Mouse (Mus musculus) kidney, adult 9 months (tissue): Measurements from ENCODE around the gene Ube2s.

Source experiments
- DNase-seq: peaks from one replicate; pipeline ENCODE4 v3.0.0; 2022

Ube2s gene

DNA sequence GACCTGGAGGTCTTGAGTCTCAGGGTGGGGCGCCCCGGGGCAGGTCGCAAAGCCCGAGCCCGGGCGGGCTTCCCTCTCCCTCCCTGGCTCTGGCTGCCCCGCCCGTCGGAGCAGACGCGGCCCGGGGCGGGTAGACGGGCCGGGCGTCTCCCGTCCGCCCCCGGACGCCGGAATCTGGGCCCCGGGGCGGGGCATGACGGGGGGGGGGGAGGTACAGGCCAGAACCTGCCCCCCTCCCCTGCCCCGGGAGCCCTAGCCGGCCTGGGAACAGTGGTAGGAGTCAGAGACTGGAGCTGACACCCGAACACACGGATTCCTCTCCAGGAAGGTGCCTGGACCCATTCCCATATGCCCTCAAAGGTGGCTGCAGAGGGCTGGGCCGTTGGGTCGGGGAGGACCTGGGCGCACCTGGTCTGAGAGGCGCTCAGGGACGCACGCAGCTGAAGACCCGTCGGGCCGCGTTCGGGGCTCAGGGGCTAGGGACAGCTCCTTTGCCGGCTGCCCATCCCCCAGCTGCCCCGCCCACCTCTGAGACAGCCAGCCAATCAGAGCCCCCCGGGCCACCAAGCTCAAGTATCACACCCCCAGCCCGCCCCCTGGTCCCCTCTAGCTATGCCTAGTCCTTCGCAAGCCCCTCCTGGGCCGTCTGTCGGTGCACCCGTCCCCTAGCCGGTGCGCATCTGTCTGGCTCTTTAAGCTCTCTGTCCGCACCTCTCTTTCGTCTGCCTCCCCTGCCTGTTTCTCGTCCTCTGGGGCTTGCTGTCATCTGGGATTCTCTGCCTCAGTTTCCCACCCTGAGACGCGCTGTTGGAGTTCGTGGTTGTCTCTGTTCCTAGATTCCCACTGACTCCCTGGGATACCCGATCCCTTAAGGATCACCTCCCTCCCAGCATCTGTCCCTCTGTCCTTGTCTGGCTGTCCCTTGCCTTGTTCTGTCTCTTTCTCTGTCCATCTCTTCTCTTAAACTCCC is 35.2 kb downstream of the Ube2s start:
- DNase-seq, result peak; percentile 38

DNA sequence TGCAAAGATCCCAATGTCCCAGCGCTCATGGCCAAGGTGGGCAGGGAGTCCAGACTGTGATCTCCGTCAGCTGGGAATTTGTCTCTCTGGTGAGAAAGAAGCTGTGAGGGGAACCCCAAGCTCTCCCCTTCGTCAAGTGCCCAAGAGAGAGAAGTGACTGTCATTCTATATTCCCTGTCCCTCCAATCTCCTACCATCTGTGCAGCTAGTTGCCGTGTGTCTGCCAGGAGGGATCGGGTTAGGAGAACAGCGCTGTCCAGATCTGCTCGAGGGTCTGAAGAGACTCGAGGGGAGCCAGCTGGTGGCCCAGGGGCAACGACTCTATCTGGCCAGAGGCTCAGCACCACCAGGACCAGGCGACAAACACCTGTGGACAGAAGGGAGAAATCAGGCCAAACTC is 36.3 kb downstream of the Ube2s start:
- DNase-seq, result no peak

DNA sequence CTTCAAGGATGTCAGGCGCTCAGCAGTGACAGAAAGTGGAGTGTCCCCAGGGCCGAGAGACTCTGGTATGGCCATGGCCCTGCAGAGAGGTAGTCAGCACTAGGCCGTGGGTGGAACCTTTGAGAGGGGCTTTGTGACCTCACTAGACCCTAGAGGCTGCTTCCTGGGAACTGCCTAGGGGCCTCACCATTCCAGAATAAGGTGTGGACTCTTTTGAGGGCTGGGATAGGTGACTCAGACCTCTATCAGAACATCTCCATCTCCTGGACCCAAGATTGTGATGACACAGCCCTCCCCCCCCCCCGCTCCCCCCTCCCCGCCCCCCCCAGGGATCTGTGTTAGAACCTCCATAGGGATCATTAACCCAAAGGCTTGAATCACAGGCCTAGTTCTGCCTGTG is 41.2 kb downstream of the Ube2s start, which contains the start of gene Fam71e2:
Fam71e2 (minus strand) TSS at position 101 of the 400 bp plus-strand sequence.
- DNase-seq, result no peak

DNA sequence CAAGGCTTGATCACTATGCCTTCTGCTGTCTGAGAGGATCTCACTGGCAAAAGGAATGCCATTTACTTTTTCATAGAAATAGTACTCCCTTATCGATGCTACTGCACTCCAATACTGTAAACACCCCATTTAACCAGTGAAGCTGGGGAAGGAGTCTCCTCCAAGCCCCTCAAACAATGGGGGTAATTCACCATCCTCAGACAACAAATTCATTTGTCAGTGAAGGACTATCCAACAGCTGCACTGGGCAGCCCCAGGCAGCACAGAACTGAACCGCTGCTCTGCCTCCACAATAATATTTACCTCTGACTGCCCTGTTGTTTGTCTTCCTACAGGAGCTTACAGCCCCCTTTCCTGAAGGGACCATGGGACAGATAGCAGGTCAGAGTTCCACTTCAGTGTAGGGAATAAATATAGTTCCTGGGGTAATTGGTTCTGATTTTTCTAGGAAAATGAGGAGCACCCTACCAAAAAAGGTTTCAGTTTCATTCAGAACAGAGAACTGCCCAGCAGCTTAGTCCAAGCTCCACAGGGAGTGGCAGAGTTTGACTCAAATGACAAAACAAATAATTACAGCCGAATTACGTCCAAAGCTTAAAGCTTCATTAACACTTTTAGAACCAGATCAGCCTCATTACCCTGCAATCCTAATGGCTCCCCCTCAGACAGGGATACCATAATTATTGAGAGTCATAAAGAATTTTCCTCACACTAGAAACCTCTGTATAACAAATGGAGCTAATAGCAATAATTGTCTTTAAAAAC is 47.3 kb downstream of the Ube2s start:
- no peak for DNase-seq

DNA sequence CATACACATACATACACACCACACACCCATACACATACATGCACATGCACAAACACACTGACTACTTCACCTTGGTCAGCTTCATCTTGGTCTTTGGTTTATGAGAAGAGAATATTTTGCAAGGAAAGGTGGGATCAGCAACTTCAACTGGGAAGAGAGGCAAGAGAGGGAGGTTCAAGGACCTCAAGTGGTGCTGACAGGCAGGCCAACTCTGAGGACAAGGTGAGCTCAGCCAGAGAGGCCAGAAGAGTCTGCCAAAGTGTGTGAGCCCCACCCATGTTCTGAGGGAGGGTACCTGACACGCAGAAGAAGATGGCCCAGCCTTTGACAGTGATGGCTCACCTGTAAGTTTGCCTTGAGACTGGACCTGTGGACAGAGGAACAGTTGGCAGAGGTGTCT is 52.7 kb downstream of the Ube2s start:
- no peak for DNase-seq

DNA sequence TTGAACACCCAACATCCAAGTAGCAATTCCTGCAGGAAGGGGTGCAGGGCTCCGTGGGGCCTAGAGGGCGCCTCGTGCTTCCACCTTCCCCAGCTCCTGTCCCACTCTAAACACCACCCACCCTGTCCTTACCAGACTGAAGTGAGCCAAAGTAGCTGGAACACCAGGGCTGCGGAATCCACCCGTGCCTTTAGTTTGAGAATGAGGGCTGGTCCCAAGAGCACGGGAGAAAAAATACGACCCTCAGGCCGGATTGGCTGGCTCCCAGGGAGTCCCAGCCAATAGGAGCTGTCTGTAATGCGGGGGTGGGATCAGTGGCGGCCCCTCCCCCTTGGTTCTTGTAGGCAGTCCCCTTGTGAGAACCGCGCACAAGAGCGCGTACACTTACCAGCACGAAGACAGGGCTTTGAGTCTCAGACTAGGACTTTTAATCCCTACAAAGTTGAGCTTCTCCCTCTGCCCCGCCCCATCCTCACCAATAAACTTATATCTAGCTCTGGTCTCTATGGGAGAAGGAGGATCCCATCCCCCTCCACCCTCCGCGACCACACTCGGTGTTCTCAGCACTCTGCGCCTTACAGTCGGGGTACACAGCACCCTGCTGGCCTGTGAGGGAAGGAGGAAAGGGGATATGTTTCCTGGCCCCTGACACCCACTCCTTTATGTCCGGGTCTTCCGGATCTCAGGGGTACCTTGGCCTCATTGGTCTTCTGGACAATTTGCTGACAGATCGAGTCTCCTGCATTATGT is 59.4 kb downstream of the Ube2s start, which contains the start of gene Cox6b2:
Cox6b2 (minus strand) TSS at position 274 of the 750 bp plus-strand sequence.
- DNase-seq, result peak; percentile 80

DNA sequence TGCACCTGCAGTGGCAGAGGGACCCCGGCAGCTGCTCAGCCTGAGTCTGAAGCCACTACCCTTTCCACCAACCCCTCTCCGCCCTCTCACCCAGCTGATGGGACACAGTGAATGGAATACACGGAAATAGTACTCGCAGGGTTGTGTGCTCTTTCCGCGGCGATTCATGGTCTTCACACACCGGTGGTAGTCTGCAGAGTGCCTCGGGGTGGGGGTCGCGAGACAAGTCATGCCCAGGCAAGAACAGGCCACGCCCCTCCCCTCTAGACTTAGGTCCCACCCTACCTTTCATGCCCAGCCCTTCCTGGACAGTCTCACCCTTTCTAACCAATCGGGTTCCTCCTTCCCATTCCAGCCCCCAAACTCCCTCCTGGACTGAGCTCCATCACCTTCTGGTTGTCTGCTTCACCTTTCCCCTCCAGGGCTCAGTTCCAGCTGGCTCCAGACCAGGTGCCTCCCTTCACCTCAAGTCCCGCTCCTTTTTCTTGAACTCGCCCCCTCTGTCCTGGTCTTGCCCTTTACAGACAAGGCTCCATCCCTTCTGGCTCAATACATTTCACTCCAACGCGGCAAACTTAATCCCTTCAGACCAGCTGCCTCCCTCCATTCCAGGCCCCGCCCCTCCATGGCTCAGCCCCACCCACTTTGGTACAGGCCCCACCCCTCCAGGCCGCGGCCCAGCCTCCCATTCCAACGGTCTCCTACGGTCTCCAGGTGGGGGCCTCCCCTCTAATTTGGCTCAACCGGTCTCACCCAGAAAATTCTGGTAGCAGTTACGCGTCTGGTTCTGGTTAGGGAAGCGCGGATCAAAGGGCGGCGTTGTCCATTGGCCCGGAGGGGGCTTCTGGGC is 60.2 kb downstream of the Ube2s start:
- peak; percentile 68 for DNase-seq

DNA sequence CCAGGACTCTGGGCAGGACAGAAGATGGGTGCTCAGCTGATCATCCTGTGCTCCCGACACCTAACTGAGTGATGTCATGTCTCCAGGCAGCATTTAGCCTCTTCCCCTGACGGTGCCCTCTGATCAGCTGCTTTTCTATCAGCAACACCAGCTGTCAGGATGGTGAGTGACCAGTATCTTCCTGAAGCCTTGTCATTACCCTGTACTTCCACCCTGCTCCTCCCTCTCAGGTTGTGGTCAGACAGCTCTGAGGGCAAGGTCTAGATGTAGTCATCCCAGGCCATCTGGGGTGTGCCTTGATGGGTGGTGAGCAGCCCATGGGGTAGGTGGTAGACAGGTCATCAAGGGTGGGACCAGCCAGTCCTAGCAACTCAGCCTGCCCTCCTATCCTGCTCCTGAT is 63.2 kb downstream of the Ube2s start:
- no peak for DNase-seq

DNA sequence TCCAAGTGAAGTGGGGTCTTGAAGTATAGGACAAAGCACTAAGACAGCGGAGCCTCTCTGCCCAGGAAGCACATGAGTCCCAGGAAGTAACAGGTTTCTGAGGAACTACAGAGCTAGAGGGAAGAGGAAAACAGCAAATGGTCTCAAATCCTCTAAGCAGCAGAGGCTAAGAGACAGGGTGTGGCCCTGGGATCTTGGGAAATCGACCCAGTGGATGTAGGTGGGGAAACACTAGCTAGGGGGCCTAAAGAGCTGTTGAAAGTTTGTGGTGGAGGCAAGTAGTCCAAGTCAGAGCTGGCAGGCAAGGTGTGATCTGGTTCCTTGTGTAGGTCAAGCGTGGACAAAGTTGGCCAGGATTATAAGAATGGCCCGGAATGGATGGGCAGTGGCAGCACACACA is 64.1 kb downstream of the Ube2s start:
- DNase-seq, result no peak

DNA sequence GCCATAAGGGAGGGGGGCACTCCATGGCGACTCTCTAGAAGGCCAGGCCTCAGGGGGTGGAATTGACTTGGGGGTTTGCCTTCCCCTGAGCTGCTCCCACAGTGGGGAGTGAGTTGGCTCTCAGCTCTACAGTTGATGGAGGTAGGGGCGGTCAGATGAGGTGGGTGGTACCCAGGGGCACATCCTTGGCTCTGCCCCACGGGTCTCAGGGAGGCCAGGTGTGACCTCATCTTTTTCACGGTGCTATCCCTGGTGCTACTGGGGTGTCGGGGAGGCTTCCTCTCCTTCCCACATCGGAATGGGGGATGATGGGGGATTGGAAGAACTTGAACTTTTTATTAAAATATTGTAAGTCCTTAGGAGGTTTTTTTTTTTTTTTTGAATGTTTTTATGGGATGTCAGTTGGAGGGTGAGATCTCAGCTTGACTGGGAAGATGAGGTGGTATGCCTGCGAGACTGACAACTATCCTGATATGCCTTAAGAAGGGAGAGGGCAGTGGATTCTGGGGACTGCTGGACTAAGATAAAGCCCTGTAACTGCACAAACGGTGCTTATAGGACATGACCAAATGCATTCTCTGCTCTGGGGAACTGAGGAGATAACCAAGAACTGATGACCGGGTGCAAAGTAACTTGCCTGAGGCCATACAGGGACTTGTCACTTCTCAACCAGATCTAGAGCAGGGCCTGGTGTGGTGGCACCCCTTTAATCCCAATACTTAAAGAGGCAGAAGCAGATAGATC is 65.1 kb downstream of the Ube2s start:
- no peak for DNase-seq

DNA sequence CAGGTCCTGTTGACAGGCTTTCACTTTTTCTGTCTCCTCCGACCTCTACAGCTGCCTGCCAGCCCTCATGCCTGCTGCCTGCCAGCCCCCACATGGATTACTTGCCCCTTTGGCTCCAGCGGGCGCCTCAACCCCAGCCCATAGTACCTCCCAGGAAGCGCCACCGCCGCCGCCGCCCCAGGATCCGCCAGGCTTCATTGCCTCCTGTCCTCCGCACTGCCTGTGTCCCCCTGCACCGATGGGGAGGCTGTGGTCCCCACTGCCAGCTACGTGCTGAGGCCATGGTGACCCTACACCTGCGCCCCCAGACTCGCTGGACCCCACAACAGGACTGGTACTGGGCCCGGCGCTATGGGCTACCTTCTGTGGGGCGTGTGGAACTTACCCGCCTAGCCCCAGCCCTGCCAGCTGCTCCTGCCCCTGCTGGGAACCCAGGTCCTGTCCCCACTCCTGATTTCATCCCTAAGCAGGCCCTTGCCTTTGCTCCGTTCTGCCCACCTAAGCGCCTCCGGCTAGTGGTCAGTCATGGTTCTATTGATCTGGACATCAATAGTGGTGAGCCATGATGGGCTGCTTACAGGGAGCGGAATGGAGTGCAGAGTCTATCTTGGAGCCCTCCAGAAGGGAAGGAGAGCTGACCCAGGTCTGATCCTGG is 65.9 kb downstream of the Ube2s start:
- no peak for DNase-seq

DNA sequence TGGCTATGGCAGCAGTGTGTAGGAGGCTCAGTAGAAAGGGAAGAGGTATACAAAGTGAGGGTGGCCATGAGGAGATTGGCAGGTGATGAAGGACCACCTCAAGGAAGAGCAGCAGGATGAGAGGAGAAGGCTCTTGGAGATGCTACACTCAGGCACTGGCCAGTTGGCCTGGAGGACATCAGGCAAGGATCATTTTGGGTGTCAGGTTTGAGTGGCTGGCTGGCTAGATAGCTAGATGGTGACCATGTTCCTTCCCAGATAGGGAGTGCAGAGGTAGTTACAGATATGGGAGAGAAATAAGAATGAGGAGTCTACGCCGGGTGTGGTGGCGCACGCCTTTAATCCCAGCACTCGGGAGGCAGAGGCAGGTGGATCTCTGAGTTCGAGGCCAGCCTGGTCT is 67.5 kb downstream of the Ube2s start:
- DNase-seq, result no peak
